Mouse (Mus musculus): Measurements from ENCODE around the gene 4833427G06Rik. TPM values are rescaled to one million over a fixed set of nuclear protein-coding genes. Genes with fewer than 3 reads are reported as not detected.
"Not testable (repeated sequence)": the region's sequence is repeated elsewhere in the genome, so short reads cannot be mapped to it uniquely, and the experiment has no call there.

Gene 4833427G06Rik
- polyA plus RNA-seq (2012; ENCODE audit: insufficient read depth, low replicate concordance) = not detected in 2 replicates

GRCm38 (mm10) chr9:51101756-51102425, at the start of gene 4833427G06Rik:
Gene 4833427G06Rik, minus strand, starts transcription at chr9:51102078.
- Histone ChIP-seq H3K9me3 (peaks cover 6% of the 10 kb centered on the region), H3K36me3 (replicated peaks; ENCODE audit: low read length) (no peaks in the 10 kb centered on the region), H3K4me1 (peaks cover 29% of the 10 kb centered on the region), H3K4me3 (replicated peaks) (peak within 1 kb of the TSS; percentile 73), H3K27me3 (replicated peaks) (peaks cover 60% of the 10 kb centered on the region)
- TF ChIP-seq FLI1 (IDR thresholded peaks at IDR 0.05; ENCODE audit: low read length) (no peak), GATA1 (IDR thresholded peaks at IDR 0.05; ENCODE audit: borderline replicate concordance, low read length) (no peak)

GRCm38 (mm10) chr9:51147294-51147693, 45.4 kb upstream of the 4833427G06Rik start:
- H3K4me3 ChIP-seq (replicated peaks) = no peak overlapping the region
- no peaks in the 10 kb centered on the region for H3K36me3 ChIP-seq (replicated peaks; ENCODE audit: low read length)
- H3K9me3 ChIP-seq = peaks cover 14% of the 10 kb centered on the region
- peaks cover 16% of the 10 kb centered on the region for H3K4me1 ChIP-seq
- TF ChIP-seq GATA1 (IDR thresholded peaks at IDR 0.05; ENCODE audit: borderline replicate concordance, low read length) (no peak), FLI1 (IDR thresholded peaks at IDR 0.05; ENCODE audit: low read length) (no peak)
- H3K27me3 ChIP-seq (replicated peaks) = peaks cover 49% of the 10 kb centered on the region

GRCm38 (mm10) chr9:51146496-51146895, 44.6 kb upstream of the 4833427G06Rik start:
- Histone ChIP-seq H3K9me3 (peaks cover 14% of the 10 kb centered on the region), H3K36me3 (replicated peaks; ENCODE audit: low read length) (no peaks in the 10 kb centered on the region), H3K4me3 (replicated peaks) (no peak overlapping the region), H3K27me3 (replicated peaks) (peaks cover 44% of the 10 kb centered on the region), H3K4me1 (peaks cover 8% of the 10 kb centered on the region; the same call in 1 of the 2 replicates)
- TF ChIP-seq FLI1 (IDR thresholded peaks at IDR 0.05; ENCODE audit: low read length) (no peak), GATA1 (IDR thresholded peaks at IDR 0.05; ENCODE audit: borderline replicate concordance, low read length) (no peak)

- TF ChIP-seq GATA1 (IDR thresholded peaks at IDR 0.05; ENCODE audit: borderline replicate concordance, low read length) = no peak
- no peak for TF ChIP-seq FLI1 (IDR thresholded peaks at IDR 0.05; ENCODE audit: low read length)
- Histone ChIP-seq H3K4me3 (replicated peaks) (no peak overlapping the region), H3K36me3 (replicated peaks; ENCODE audit: low read length) (no peaks in the 10 kb centered on the region), H3K4me1 (peaks cover 10% of the 10 kb centered on the region; the same call in 1 of the 2 replicates), H3K27me3 (replicated peaks) (peaks cover 29% of the 10 kb centered on the region), H3K9me3 (peaks cover 14% of the 10 kb centered on the region)
Measured at GRCm38 (mm10) chr9:51144218-51144617, 42.3 kb upstream of the 4833427G06Rik start.

- Histone ChIP-seq H3K4me1 (peaks cover 3% of the 10 kb centered on the region; the same call in 1 of the 2 replicates), H3K27me3 (replicated peaks) (peaks cover 21% of the 10 kb centered on the region), H3K9me3 (peaks cover 14% of the 10 kb centered on the region), H3K4me3 (replicated peaks) (no peak overlapping the region), H3K36me3 (replicated peaks; ENCODE audit: low read length) (no peaks in the 10 kb centered on the region)
- TF ChIP-seq FLI1 (IDR thresholded peaks at IDR 0.05; ENCODE audit: low read length) (no peak), GATA1 (IDR thresholded peaks at IDR 0.05; ENCODE audit: borderline replicate concordance, low read length) (no peak)
Measured at GRCm38 (mm10) chr9:51143437-51143836, 41.6 kb upstream of the 4833427G06Rik start.

- no peak for TF ChIP-seq FLI1 (IDR thresholded peaks at IDR 0.05; ENCODE audit: low read length)
Measured at GRCm38 (mm10) chr9:51140711-51141110, 38.8 kb upstream of the 4833427G06Rik start.

GRCm38 (mm10) chr9:51139401-51139800, 37.5 kb upstream of the 4833427G06Rik start:
- not testable (repeated sequence) for H3K9me3 ChIP-seq; H3K36me3 ChIP-seq (replicated peaks; ENCODE audit: low read length); H3K27me3 ChIP-seq (replicated peaks); H3K4me3 ChIP-seq (replicated peaks)
- peaks cover 28% of the 10 kb centered on the region for H3K4me1 ChIP-seq

More at GRCm38 (mm10) chr9:51140711-51141110, 38.8 kb upstream of the 4833427G06Rik start:
- Histone ChIP-seq H3K4me1 (peaks cover 25% of the 10 kb centered on the region), H3K36me3 (replicated peaks; ENCODE audit: low read length) (no peaks in the 10 kb centered on the region), H3K4me3 (replicated peaks) (no peak overlapping the region), H3K27me3 (replicated peaks) (peaks cover 10% of the 10 kb centered on the region), H3K9me3 (peaks cover 9% of the 10 kb centered on the region)

GRCm38 (mm10) chr9:51138301-51138700, 36.4 kb upstream of the 4833427G06Rik start:
- Histone ChIP-seq H3K4me1 (peaks cover 31% of the 10 kb centered on the region), H3K27me3 (replicated peaks) (peaks cover 13% of the 10 kb centered on the region), H3K4me3 (replicated peaks) (no peak overlapping the region), H3K9me3 (no peaks in the 10 kb centered on the region), H3K36me3 (replicated peaks; ENCODE audit: low read length) (no peaks in the 10 kb centered on the region)
- TF ChIP-seq GATA1 (IDR thresholded peaks at IDR 0.05; ENCODE audit: borderline replicate concordance, low read length) = no peak
- no peak for TF ChIP-seq FLI1 (IDR thresholded peaks at IDR 0.05; ENCODE audit: low read length)

GRCm38 (mm10) chr9:51137836-51138235, 36.0 kb upstream of the 4833427G06Rik start:
- peaks cover 13% of the 10 kb centered on the region for H3K27me3 ChIP-seq (replicated peaks)
- H3K4me1 ChIP-seq = peaks cover 31% of the 10 kb centered on the region
- no peaks in the 10 kb centered on the region for H3K9me3 ChIP-seq
- no peak overlapping the region for H3K4me3 ChIP-seq (replicated peaks)
- no peak for TF ChIP-seq GATA1 (IDR thresholded peaks at IDR 0.05; ENCODE audit: borderline replicate concordance, low read length)
- TF ChIP-seq FLI1 (IDR thresholded peaks at IDR 0.05; ENCODE audit: low read length) = no peak
- no peaks in the 10 kb centered on the region for H3K36me3 ChIP-seq (replicated peaks; ENCODE audit: low read length)

- no peaks in the 10 kb centered on the region for H3K9me3 ChIP-seq
- H3K36me3 ChIP-seq (replicated peaks; ENCODE audit: low read length) = no peaks in the 10 kb centered on the region
- H3K27me3 ChIP-seq (replicated peaks) = peaks cover 13% of the 10 kb centered on the region
- H3K4me1 ChIP-seq = peaks cover 31% of the 10 kb centered on the region
- TF ChIP-seq FLI1 (IDR thresholded peaks at IDR 0.05; ENCODE audit: low read length) (no peak), GATA1 (IDR thresholded peaks at IDR 0.05; ENCODE audit: borderline replicate concordance, low read length) (no peak)
- no peak overlapping the region for H3K4me3 ChIP-seq (replicated peaks)
Measured at GRCm38 (mm10) chr9:51137432-51137831, 35.6 kb upstream of the 4833427G06Rik start.
